Mouse (Mus musculus): Measurements from ENCODE around the gene Ankrd13c. TPM values are rescaled to one million over a fixed set of nuclear protein-coding genes. Genes with fewer than 3 reads are reported as not detected.
"Not testable (repeated sequence)": the region's sequence is repeated elsewhere in the genome, so short reads cannot be mapped to it uniquely, and the experiment has no call there.

The Ankrd13c gene
- polyA plus RNA-seq, 1 experiment, result 50.7 TPM

DNA sequence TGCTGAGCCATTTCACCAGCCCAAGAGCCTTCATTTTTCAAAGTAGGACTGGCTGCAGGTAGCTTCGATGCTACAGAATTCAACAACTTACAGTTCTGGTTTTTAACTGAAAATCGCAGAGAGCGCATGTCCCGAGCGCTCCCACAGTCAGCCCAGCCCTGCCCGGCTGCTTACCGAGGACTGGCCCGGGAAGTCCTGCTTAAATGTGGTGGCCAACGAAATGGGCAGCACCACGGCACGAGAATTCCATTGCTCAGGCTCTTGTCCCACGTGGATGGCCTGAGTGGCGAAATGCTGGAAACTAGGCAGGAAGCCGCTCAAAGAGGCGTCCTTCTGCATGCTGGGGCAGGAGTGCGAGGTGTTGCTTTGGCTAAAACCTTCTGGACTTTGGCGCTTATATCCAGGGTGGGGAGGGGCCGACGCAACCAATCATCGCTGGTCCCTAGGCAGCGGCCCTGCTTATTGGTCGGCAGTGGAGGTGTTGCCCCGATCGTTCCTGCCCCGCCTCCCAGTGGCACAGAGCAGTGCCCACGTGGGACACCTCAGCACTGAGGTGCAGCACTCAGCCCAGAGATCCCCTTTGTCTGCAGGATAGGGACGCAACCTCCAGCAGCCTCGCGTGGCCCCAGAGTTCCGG is 22.2 kb upstream of the Ankrd13c start, which contains the start of gene Cth:
Gene Cth (minus strand): TSS at position 386 of the 637 bp plus-strand sequence.
- TF ChIP-seq POLR2A (IDR thresholded peaks at IDR 0.05; ENCODE audit: extremely low read depth, insufficient read depth, low read length) (peak; percentile 89), CTCF (IDR thresholded peaks at IDR 0.05; ENCODE audit: extremely low read depth, insufficient read depth, low read length) (no peak)
- Histone ChIP-seq H3K4me1 (ENCODE audit: control insufficient read depth, insufficient read depth, low read length) (no peaks in the 10 kb centered on the region; the same call in 1 of the 2 replicates), H3K4me3 (ENCODE audit: insufficient read depth, low read length) (peak within 1 kb of the TSS; percentile 46), H3K27ac (ENCODE audit: insufficient read depth, low read length) (no peak within 1 kb of the TSS)

- TF ChIP-seq CTCF (IDR thresholded peaks at IDR 0.05; ENCODE audit: extremely low read depth, insufficient read depth, low read length) (no peak), POLR2A (IDR thresholded peaks at IDR 0.05; ENCODE audit: extremely low read depth, insufficient read depth, low read length) (no peak)
- Histone ChIP-seq H3K4me1 (ENCODE audit: control insufficient read depth, insufficient read depth, low read length) (no peaks in the 10 kb centered on the region; the same call in 1 of the 2 replicates), H3K27ac (ENCODE audit: insufficient read depth, low read length) (no peak overlapping the region), H3K4me3 (ENCODE audit: insufficient read depth, low read length) (no peak overlapping the region; the same call in 1 of the 2 replicates)
These were observed 21.1 kb upstream of the Ankrd13c start for GRCm38 (mm10) chr3:157925706-157926510.

DNA sequence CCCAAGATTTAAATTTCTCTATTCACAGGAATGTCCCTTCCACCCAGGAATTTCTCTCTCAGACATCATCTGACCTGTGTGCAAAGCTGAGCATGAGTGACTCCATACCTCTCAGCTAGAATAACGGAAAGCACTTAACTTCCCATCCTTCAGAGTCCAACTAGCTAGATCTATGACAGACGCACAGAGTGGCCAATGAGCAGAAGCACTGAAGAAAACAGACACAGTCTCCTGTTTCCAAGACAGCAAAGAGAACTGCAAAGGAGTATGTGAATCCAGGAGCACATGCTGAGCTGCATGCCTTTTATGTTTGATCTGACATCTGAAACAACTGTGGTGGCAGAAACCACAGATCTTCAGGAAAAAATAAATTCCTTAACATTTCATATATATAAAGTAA is 20.3 kb upstream of the Ankrd13c start:
- no peak for TF ChIP-seq CTCF (IDR thresholded peaks at IDR 0.05; ENCODE audit: extremely low read depth, insufficient read depth, low read length)
- no peak for TF ChIP-seq POLR2A (IDR thresholded peaks at IDR 0.05; ENCODE audit: extremely low read depth, insufficient read depth, low read length)
- H3K4me1 ChIP-seq (ENCODE audit: control insufficient read depth, insufficient read depth, low read length), result no peaks in the 10 kb centered on the region; the same call in 1 of the 2 replicates
- no peak overlapping the region for H3K27ac ChIP-seq (ENCODE audit: insufficient read depth, low read length)
- H3K4me3 ChIP-seq (ENCODE audit: insufficient read depth, low read length), result no peak overlapping the region

DNA sequence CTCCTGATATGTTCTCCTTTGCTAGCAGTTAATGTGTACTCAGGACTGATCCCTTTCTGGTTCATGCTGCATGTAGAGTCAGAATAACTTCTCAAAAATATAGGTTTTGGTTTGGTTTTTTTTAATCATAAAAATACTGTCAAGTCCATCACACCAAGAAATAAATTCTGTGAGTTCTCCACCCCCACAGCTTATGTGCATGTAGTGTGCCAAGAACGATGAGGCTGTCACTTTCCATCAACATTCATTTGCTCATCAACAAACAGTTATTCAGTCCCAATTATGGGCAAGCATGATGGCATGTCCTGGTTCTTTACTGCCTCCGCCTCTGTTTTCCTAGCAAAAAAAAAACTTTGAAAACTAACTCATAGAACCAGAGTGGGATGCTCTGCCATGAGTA is 18.3 kb upstream of the Ankrd13c start:
- no peaks in the 10 kb centered on the region; the same call in 1 of the 2 replicates for H3K4me1 ChIP-seq (ENCODE audit: control insufficient read depth, insufficient read depth, low read length)
- no peak overlapping the region for H3K27ac ChIP-seq (ENCODE audit: insufficient read depth, low read length)
- no peak for TF ChIP-seq CTCF (IDR thresholded peaks at IDR 0.05; ENCODE audit: extremely low read depth, insufficient read depth, low read length)
- TF ChIP-seq POLR2A (IDR thresholded peaks at IDR 0.05; ENCODE audit: extremely low read depth, insufficient read depth, low read length), result no peak
- no peak overlapping the region for H3K4me3 ChIP-seq (ENCODE audit: insufficient read depth, low read length)

DNA sequence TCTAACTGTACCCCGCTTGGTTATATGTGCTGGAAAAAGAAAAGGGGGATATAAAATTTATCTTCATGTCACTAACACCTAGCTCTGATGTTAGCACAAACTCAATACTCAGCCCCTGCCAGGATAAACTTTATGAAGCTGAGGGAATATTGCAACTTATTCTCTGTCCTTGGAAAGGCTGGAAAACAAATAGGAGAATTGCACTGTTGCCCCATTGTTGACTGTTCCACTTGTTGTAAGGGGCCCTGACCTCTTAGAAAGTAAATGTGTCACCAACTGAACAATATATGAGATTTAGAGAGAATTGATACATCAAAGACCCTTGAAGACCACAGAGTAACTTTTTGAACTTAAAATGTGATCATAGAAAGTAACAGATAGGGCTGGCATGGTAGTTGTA is 17.6 kb upstream of the Ankrd13c start:
- Histone ChIP-seq H3K4me1 (ENCODE audit: control insufficient read depth, insufficient read depth, low read length) (no peaks in the 10 kb centered on the region; the same call in 1 of the 2 replicates), H3K4me3 (ENCODE audit: insufficient read depth, low read length) (no peak overlapping the region), H3K27ac (ENCODE audit: insufficient read depth, low read length) (no peak overlapping the region)
- TF ChIP-seq POLR2A (IDR thresholded peaks at IDR 0.05; ENCODE audit: extremely low read depth, insufficient read depth, low read length) (no peak), CTCF (IDR thresholded peaks at IDR 0.05; ENCODE audit: extremely low read depth, insufficient read depth, low read length) (no peak)

GRCm38 (mm10) chr3:157931592-157931991 is 15.4 kb upstream of the Ankrd13c start:
- H3K27ac ChIP-seq (ENCODE audit: insufficient read depth, low read length), result no peak overlapping the region
- TF ChIP-seq POLR2A (IDR thresholded peaks at IDR 0.05; ENCODE audit: extremely low read depth, insufficient read depth, low read length), result no peak
- TF ChIP-seq CTCF (IDR thresholded peaks at IDR 0.05; ENCODE audit: extremely low read depth, insufficient read depth, low read length), result no peak
- no peak overlapping the region for H3K4me3 ChIP-seq (ENCODE audit: insufficient read depth, low read length)
- no peaks in the 10 kb centered on the region; the same call in 1 of the 2 replicates for H3K4me1 ChIP-seq (ENCODE audit: control insufficient read depth, insufficient read depth, low read length)

GRCm38 (mm10) chr3:157932074-157932473 is 15.0 kb upstream of the Ankrd13c start:
- TF ChIP-seq CTCF (IDR thresholded peaks at IDR 0.05; ENCODE audit: extremely low read depth, insufficient read depth, low read length) (no peak), POLR2A (IDR thresholded peaks at IDR 0.05; ENCODE audit: extremely low read depth, insufficient read depth, low read length) (no peak)
- no peak overlapping the region for H3K27ac ChIP-seq (ENCODE audit: insufficient read depth, low read length)
- H3K4me1 ChIP-seq (ENCODE audit: control insufficient read depth, insufficient read depth, low read length), result no peaks in the 10 kb centered on the region; the same call in 1 of the 2 replicates
- no peak overlapping the region for H3K4me3 ChIP-seq (ENCODE audit: insufficient read depth, low read length)

GRCm38 (mm10) chr3:157933223-157933622 is 13.8 kb upstream of the Ankrd13c start:
- H3K4me1 ChIP-seq (ENCODE audit: control insufficient read depth, insufficient read depth, low read length); H3K4me3 ChIP-seq (ENCODE audit: insufficient read depth, low read length); H3K27ac ChIP-seq (ENCODE audit: insufficient read depth, low read length): not testable (repeated sequence)

GRCm38 (mm10) chr3:157934301-157934823 is 12.7 kb upstream of the Ankrd13c start:
- no peaks in the 10 kb centered on the region for H3K4me1 ChIP-seq (ENCODE audit: control insufficient read depth, insufficient read depth, low read length)
- TF ChIP-seq POLR2A (IDR thresholded peaks at IDR 0.05; ENCODE audit: extremely low read depth, insufficient read depth, low read length) (no peak), CTCF (IDR thresholded peaks at IDR 0.05; ENCODE audit: extremely low read depth, insufficient read depth, low read length) (no peak)
- no peak overlapping the region for H3K27ac ChIP-seq (ENCODE audit: insufficient read depth, low read length)
- H3K4me3 ChIP-seq (ENCODE audit: insufficient read depth, low read length), result no peak overlapping the region
